Mouse (Mus musculus): ENCODE data around the gene Smpd3. TPM values are rescaled to one million over a fixed set of nuclear protein-coding genes. Genes with fewer than 3 reads are reported as not detected.

Smpd3 gene
- total and polyA plus RNA-seq, 2 experiments from 2014 or later = 81.5 to 111 TPM

DNA sequence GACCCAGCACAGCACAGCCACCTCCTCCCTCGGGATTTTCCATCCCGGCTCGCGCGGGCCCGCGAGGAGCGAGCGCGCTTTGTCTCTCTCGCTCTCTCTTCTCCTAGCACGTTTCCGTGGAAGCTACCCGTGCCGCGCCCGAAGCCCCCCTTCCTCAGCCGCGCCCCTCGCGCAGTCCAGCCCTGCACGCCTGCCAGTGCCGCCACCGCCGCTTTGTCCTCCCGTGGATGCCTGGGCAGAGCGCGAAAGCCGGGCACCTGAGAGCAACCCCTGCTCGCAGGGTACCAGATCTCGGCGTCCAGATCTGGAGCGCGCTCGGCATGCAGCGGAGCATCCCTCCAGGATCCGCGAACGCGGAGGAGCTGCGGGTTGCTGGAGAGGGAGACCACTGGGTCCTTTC lies 1.2 kb downstream of the Smpd3 start:
- Histone ChIP-seq H3K27me3 (ENCODE audit: insufficient read depth, low read length) (no peaks in the 10 kb centered on the region), H3K36me3 (ENCODE audit: insufficient read depth, low read length) (no peaks in the 10 kb centered on the region), H3K27ac (ENCODE audit: low read depth, low read length) (peak overlapping the region; percentile 90), H3K9ac (replicated peaks; ENCODE audit: low read length, poor library complexity, severe bottlenecking) (peak overlapping the region; percentile 83), H3K4me2 (ENCODE audit: low read depth, low read length, poor library complexity, severe bottlenecking) (peak overlapping the region; percentile 66), H3K9me3 (ENCODE audit: low read length) (no peaks in the 10 kb centered on the region), H3K4me3 (ENCODE audit: low read depth, low read length) (peak overlapping the region; percentile 75), H3K4me1 (ENCODE audit: insufficient read depth, low read length) (peaks cover 16% of the 10 kb centered on the region; the same call in 1 of the 2 replicates)
- ATAC-seq (ENCODE audit: low FRiP score) (peak; percentile 27; the same call in 1 of the 2 replicates), DNase-seq (ENCODE audit: low spot score) (peak; percentile 69)
- no peak for TF ChIP-seq CTCF (IDR thresholded peaks at IDR 0.05)
- under 1% methylated on average over 39 of the region's 41 CpGs for WGBS

DNA sequence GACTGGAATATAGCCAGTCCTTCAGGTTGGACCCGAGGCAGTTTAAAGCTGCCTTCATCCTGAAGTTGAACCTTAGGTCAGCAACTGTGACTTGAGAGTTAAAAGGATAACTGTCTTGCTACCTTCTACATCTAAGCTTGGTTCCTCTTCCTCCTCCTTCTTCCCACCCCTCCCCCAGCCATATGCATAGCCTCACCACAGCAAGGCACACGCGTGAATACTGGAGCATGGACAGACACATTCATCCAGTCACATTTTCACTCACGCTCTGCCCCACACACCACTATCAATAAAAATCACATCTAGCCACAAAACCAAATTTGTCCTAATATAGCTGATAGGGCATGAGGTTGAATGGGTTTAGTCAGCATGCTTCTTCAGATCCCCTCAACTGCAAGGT lies 1.8 kb downstream of the Smpd3 start:
- 39% methylated on average over 4 of the region's 4 CpGs for WGBS
- peak overlapping the region; percentile 75 for H3K4me3 ChIP-seq (ENCODE audit: low read depth, low read length)
- peak overlapping the region; percentile 66 for H3K4me2 ChIP-seq (ENCODE audit: low read depth, low read length, poor library complexity, severe bottlenecking)
- peak overlapping the region; percentile 83 for H3K9ac ChIP-seq (replicated peaks; ENCODE audit: low read length, poor library complexity, severe bottlenecking)
- no peaks in the 10 kb centered on the region for H3K9me3 ChIP-seq (ENCODE audit: low read length)
- H3K4me1 ChIP-seq (ENCODE audit: insufficient read depth, low read length) = peaks cover 16% of the 10 kb centered on the region; the same call in 1 of the 2 replicates
- H3K27ac ChIP-seq (ENCODE audit: low read depth, low read length) = peak overlapping the region; percentile 90
- no peak for TF ChIP-seq CTCF (IDR thresholded peaks at IDR 0.05)
- DNase-seq (ENCODE audit: low spot score) (peak; percentile 19), ATAC-seq (ENCODE audit: low FRiP score) (no peak)
- H3K36me3 ChIP-seq (ENCODE audit: insufficient read depth, low read length) = no peaks in the 10 kb centered on the region
- H3K27me3 ChIP-seq (ENCODE audit: insufficient read depth, low read length) = no peaks in the 10 kb centered on the region

DNA sequence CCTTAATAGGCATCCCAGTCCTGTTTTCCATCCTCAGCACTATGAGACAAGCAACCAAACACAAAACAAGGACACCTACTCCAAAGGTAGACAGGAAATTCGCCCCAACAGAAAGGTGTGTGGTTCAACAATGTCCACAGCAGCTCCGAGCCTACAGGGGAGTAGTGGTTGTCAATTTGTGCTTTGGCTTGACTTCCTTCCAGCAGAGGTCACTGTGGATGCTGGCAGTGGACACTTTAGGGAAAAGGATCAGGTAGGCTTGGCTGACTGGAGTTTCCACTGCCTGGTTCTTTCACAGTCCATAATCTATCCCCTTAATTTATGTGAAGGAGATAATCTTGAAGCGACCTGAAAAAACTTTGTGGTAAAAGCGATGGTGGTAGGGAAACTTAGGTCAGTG lies 2.6 kb downstream of the Smpd3 start:
- peak; percentile 54 for DNase-seq (ENCODE audit: low spot score)
- TF ChIP-seq CTCF (IDR thresholded peaks at IDR 0.05) = peak; percentile 69
- peaks cover 16% of the 10 kb centered on the region; the same call in 1 of the 2 replicates for H3K4me1 ChIP-seq (ENCODE audit: insufficient read depth, low read length)
- H3K4me2 ChIP-seq (ENCODE audit: low read depth, low read length, poor library complexity, severe bottlenecking) = peak overlapping the region; percentile 66; the same call in 1 of the 2 replicates
- H3K36me3 ChIP-seq (ENCODE audit: insufficient read depth, low read length) = no peaks in the 10 kb centered on the region
- H3K4me3 ChIP-seq (ENCODE audit: low read depth, low read length) = peak overlapping the region; percentile 75; the same call in 1 of the 2 replicates
- 53% methylated on average over 4 of the region's 4 CpGs for WGBS
- H3K27me3 ChIP-seq (ENCODE audit: insufficient read depth, low read length) = no peaks in the 10 kb centered on the region
- H3K27ac ChIP-seq (ENCODE audit: low read depth, low read length) = no peak overlapping the region
- H3K9ac ChIP-seq (replicated peaks; ENCODE audit: low read length, poor library complexity, severe bottlenecking) = no peak overlapping the region
- no peak for ATAC-seq (ENCODE audit: low FRiP score)
- no peaks in the 10 kb centered on the region for H3K9me3 ChIP-seq (ENCODE audit: low read length)

DNA sequence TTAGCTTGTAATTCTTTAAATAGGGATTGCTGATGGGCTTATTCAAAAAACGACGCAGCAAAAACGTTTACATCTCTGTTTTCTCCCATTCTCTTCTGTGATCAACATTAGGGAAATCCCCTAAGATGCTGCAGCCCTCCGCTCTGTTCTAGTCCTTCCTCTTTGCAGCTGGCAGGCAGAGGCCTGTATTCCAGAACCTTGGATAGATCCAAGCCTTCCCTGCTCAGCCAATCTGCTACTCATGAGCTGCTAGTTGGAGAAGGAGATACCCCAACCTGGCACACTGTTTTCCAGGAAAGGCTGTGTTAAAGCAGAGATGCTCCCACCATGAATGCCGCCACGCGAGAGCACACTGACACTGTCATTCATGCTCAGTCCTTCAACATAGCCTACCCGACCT lies 4.4 kb downstream of the Smpd3 start:
- H3K4me2 ChIP-seq (ENCODE audit: low read depth, low read length, poor library complexity, severe bottlenecking) = no peak overlapping the region
- H3K27ac ChIP-seq (ENCODE audit: low read depth, low read length) = no peak overlapping the region
- no peaks in the 10 kb centered on the region for H3K9me3 ChIP-seq (ENCODE audit: low read length)

GRCm38 (mm10) chr8:106332498-106332897 lies 5.3 kb downstream of the Smpd3 start:
- no peaks in the 10 kb centered on the region for H3K27me3 ChIP-seq (ENCODE audit: insufficient read depth, low read length)
- H3K4me3 ChIP-seq (ENCODE audit: low read depth, low read length) = no peak overlapping the region
- DNase-seq (ENCODE audit: low spot score) = no peak
- no peaks in the 10 kb centered on the region for H3K36me3 ChIP-seq (ENCODE audit: insufficient read depth, low read length)
- H3K27ac ChIP-seq (ENCODE audit: low read depth, low read length) = no peak overlapping the region
- H3K9ac ChIP-seq (replicated peaks; ENCODE audit: low read length, poor library complexity, severe bottlenecking) = no peak overlapping the region
- no peak for ATAC-seq (ENCODE audit: low FRiP score)
- H3K4me1 ChIP-seq (ENCODE audit: insufficient read depth, low read length) = peaks cover 13% of the 10 kb centered on the region; the same call in 1 of the 2 replicates
- H3K9me3 ChIP-seq (ENCODE audit: low read length) = no peaks in the 10 kb centered on the region
- H3K4me2 ChIP-seq (ENCODE audit: low read depth, low read length, poor library complexity, severe bottlenecking) = no peak overlapping the region
- no peak for TF ChIP-seq CTCF (IDR thresholded peaks at IDR 0.05)
- WGBS = 73% methylated on average over 4 of the region's 4 CpGs

More for the DNA sequence above, 4.4 kb downstream of the Smpd3 start:
- no peak for TF ChIP-seq CTCF (IDR thresholded peaks at IDR 0.05)
- H3K27me3 ChIP-seq (ENCODE audit: insufficient read depth, low read length) = no peaks in the 10 kb centered on the region
- 55% methylated on average over 8 of the region's 8 CpGs for WGBS
- no peak overlapping the region for H3K4me3 ChIP-seq (ENCODE audit: low read depth, low read length)
- no peak overlapping the region for H3K9ac ChIP-seq (replicated peaks; ENCODE audit: low read length, poor library complexity, severe bottlenecking)
- DNase-seq (ENCODE audit: low spot score) (no peak), ATAC-seq (ENCODE audit: low FRiP score) (no peak)
- peaks cover 13% of the 10 kb centered on the region; the same call in 1 of the 2 replicates for H3K4me1 ChIP-seq (ENCODE audit: insufficient read depth, low read length)
- H3K36me3 ChIP-seq (ENCODE audit: insufficient read depth, low read length) = no peaks in the 10 kb centered on the region

- no peak overlapping the region for H3K27ac ChIP-seq (ENCODE audit: low read depth, low read length)
- 50% methylated on average over 4 of the region's 4 CpGs for WGBS
Measured at GRCm38 (mm10) chr8:106326624-106327023, 11.2 kb downstream of the Smpd3 start.

More at GRCm38 (mm10) chr8:106326624-106327023, 11.2 kb downstream of the Smpd3 start:
- no peaks in the 10 kb centered on the region for H3K36me3 ChIP-seq (ENCODE audit: insufficient read depth, low read length)
- no peak overlapping the region for H3K9ac ChIP-seq (replicated peaks; ENCODE audit: low read length, poor library complexity, severe bottlenecking)
- peak; percentile 71 for DNase-seq (ENCODE audit: low spot score)
- no peak overlapping the region for H3K4me3 ChIP-seq (ENCODE audit: low read depth, low read length)
- no peaks in the 10 kb centered on the region for H3K9me3 ChIP-seq (ENCODE audit: low read length)
- no peak for TF ChIP-seq CTCF (IDR thresholded peaks at IDR 0.05)
- no peaks in the 10 kb centered on the region for H3K27me3 ChIP-seq (ENCODE audit: insufficient read depth, low read length)
- H3K4me1 ChIP-seq (ENCODE audit: insufficient read depth, low read length) = no peaks in the 10 kb centered on the region
- ATAC-seq (ENCODE audit: low FRiP score) = no peak
- no peak overlapping the region for H3K4me2 ChIP-seq (ENCODE audit: low read depth, low read length, poor library complexity, severe bottlenecking)
